Mouse (Mus musculus) frontal cortex, postnatal 10 days (tissue): ENCODE data around the gene Mcl1.
"Not testable (repeated sequence)": the region's sequence is repeated elsewhere in the genome, so short reads cannot be mapped to it uniquely, and the experiment has no call there.

ENCODE experiments used
- DNase-seq, 2 experiments: peaks; one replicate each; pipeline ENCODE4 v3.0.0; 2022; ENCODE audit warnings: low spot score in 2 of 2, mixed read lengths in 1 of 2

Gene Mcl1

DNA sequence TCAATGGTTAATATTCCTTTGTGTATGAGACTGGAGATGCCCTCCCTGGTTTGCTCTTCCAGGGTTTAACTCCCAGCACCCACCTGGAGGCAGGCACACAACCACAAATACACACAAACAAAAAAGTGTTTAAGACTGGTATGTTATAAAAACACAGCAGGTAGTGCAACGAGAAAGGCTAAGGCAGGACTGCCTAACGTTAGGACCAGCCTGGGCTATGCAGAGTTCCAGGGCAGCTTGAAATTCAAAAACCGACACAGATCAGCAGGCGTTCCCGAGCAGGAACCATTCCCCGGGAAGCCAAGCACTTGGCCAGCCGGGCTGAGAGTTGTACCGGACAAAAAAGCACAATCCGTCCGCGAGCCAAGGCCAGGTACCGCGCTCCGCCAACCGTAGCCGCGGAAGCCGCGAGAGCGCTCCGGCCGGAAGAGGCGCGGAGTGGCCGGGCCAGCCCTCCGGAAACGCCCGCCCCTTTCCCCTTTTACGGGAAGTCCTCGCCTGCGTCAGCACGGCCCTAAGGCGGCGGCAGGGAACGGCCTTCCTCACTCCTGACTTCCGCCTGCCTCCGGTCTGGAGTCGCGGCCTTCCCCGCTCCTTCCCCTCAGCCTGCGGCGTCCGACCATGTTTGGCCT, at the start of gene Mcl1:
Mcl1 (plus strand) TSS at position 553 of the 632 bp plus-strand sequence.
- peak; percentile 84 to 93 for DNase-seq

- DNase-seq: no peak
These were observed 49.4 kb upstream of the Mcl1 start for GRCm38 (mm10) chr3:95609195-95609594.

DNA sequence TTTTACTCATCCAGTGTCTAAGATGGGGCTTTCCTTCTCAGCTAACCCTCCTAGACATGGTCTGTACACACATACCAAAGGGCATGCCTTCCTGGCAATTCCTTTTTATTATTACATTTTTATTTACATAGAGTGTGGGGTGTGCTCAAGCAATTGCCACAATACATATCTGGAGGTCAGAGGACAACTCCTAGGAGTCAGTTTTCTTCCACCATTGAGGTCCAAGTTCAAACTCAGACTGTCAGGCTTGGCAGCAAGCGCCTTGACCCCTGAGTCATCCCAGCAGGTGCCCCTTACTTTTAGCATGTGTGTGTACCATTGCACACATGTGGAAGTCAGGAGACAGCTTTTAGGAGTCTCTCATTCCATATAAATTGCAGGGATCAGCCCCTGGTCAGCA, 44.6 kb upstream of the Mcl1 start:
- DNase-seq: no peak

DNA sequence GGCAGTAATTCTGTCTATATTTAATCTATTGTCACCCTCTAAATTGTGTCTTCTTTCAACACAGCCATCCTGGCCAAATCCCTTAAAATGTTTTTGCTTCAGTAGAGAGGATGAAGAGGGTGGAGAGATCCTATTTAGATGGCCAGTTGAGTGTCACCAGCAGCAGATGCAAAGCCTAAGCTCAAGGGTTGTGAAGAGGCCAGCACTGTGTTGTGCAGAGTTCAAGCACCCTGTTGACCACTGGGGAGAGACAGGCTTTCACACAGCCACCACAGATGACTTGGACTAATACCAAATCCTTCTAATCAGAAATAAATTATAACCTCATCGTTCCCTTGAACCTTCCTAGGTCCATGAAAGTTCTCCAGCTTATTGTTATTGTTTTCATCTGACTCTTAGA, 40.1 kb upstream of the Mcl1 start:
- no peak for DNase-seq

GRCm38 (mm10) chr3:95621241-95621640, 37.3 kb upstream of the Mcl1 start:
- DNase-seq: no peak

- DNase-seq: not testable (repeated sequence)
These were observed 36.2 kb upstream of the Mcl1 start for GRCm38 (mm10) chr3:95622421-95622820.

- DNase-seq: no peak
These were observed 35.0 kb upstream of the Mcl1 start for GRCm38 (mm10) chr3:95623551-95623950.

DNA sequence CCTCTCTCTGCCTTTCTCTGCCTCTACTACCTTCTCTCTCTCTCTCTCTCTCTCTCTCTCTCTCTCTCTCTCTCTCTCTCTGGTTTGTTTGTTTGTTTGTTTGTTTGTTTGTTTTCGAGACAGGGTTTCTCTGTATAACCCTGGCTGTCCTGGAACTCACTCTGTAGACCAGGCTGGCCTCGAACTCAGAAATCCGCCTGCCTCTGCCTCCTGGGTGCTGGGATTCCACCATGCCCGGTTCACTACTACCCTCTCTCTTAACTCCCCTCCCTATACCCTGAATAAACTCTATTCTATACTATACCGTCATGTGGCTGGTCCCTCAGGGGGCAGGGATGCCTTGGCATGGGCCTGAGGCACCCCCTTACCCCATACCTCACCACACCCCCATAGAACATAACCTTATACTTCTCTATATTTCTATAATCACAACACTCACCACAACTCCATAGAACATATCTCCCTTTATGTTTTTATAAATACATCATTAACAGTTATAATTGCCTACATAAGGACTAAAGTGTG, 34.5 kb upstream of the Mcl1 start:
- DNase-seq: not testable (repeated sequence)

GRCm38 (mm10) chr3:95624628-95625503, 33.7 kb upstream of the Mcl1 start, which contains the start of gene Ensa:
Gene Ensa, plus strand, starts transcription at chr3:95624993.
- peak; percentile 98 to 99 for DNase-seq

- peak; percentile 32 to 61 for DNase-seq
These were observed 30.8 kb upstream of the Mcl1 start for GRCm38 (mm10) chr3:95627763-95628162.

- peak in 1 of 2 experiments; percentile 50 for DNase-seq
These were observed 28.8 kb upstream of the Mcl1 start for GRCm38 (mm10) chr3:95629755-95630154.

DNA sequence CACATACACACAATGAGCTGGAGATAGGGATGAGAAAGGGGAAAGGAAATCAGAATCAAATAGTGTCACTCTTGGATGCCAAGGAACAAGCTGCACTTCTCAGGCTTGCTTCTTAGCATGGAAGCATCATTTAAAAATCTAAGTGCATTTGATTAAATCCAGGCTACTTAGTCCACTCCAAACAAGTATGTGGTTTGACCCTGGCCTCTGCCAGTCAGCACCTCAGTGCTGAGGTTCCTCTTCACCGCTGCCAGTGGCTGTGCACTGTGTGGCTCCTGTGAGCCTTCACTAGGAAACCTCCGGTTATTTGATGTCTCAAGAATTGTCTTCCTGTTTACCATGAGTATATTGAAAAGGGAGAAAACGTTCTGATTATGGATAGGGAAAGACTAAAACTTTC, 27.7 kb upstream of the Mcl1 start:
- no peak for DNase-seq

- no peak for DNase-seq
These were observed 27.3 kb upstream of the Mcl1 start for GRCm38 (mm10) chr3:95631304-95631703.

DNA sequence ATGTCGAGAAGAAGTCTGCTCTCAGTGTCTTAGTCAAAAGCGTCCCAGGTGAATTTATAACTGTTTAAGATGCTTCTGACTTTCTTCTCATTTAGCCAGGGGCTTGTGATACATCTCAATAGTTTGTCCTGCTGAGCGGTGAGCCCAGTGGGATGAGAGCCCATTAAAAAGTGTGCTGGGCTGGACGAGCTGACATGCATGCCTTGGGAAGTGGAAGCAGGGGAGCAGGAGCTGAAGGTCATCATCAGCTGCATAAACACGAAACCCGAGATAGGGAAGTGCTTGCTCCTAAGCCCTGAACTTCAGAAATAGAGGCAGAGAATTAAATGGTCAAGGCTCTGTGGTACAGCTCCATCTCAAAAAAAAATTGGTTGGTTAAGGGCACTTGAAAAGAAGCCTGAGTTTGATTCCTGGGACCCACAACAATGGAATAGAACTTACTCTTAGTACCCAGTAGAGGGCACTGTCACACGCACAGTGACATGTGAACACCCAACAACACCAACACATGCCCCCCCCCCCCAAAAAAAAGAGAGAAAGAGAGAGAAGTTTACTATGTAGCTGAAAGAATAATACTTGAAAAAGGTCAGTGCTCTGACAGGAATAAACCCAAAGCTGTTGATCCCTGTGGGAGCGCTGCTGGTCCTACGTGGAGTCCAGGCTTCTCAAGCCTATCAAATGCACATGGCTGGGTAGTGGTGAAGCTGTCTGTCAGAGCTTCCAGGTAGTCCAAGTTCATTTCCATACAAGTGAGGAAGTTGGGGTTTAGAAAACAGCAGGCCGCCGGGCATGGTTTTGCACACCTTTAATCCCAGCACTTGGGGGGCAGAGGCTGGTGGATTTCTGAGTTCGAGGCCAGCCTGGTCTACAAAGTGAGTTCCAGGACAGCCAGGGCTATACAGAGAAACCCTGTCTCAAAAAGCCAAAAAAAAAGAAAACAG, 25.7 kb upstream of the Mcl1 start:
- no peak for DNase-seq

DNA sequence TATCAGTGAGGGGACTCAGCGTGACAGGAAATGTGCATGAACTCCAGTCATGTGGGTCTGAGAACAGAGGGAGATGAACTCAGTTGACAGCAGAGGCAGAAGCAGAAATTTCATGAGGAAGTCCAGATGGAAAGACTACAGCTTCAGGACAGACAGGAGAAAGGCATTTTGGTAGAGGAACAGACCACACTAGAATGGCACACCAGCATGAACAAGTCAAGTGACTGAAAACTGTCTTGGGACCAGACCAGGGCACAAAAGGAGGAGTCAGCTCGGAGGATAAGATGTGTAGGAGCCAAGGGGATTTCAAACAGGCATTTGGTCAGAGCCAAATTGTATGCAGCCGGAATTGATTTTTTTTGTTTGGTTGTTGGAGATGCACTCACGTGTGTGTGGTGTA, 23.0 kb upstream of the Mcl1 start:
- DNase-seq: no peak

GRCm38 (mm10) chr3:95636072-95636471, 22.5 kb upstream of the Mcl1 start:
- DNase-seq: no peak

GRCm38 (mm10) chr3:95639694-95640093, 18.9 kb upstream of the Mcl1 start:
- no peak for DNase-seq

DNA sequence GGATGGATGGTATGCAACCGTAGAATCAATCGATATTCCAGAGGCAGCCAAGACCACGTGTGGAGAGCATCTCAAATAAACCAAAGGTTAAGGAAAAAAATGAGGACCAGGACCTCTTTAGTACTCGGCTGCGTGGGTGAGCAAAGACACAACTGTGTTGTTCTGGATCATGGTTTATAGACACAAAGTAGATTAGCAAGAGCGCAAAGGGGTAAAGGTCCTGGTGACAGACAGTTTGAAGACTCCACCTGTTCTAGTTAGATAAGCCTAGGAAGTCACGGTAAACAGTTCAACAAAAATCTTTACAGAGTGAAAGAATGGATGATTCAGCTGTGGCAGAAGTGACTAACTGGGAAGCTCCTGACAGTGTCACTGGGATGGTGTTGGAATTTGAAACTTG, 15.5 kb upstream of the Mcl1 start:
- no peak for DNase-seq

- no peak for DNase-seq
These were observed 13.0 kb upstream of the Mcl1 start for GRCm38 (mm10) chr3:95645313-95646235.

- no peak for DNase-seq
These were observed 10.6 kb upstream of the Mcl1 start for GRCm38 (mm10) chr3:95648016-95648415.
